Mouse (Mus musculus) stomach, postnatal 0 days (tissue): ENCODE data around the gene Adpgk.

Experiments
- CTCF ChIP-seq: IDR thresholded peaks from 2 replicates; pipeline ENCODE4 v1.5.1; 2016; ENCODE audit warnings: antibody characterized with exemption, low read depth, mild to moderate bottlenecking, moderate library complexity
- EP300 ChIP-seq: optimal IDR thresholded peaks from 2 replicates; pipeline ENCODE3; 2016; ENCODE audit warnings: antibody characterized with exemption

- no peak for TF ChIP-seq CTCF
- TF ChIP-seq EP300: no peak
Measured at GRCm38 (mm10) chr9:59254716-59255421, 36.5 kb upstream of the Adpgk start.
